Mouse (Mus musculus): Measurements from ENCODE around the gene Haus8.
"Not testable (repeated sequence)": the region's sequence is repeated elsewhere in the genome, so short reads cannot be mapped to it uniquely, and the experiment has no call there.

GRCm38 (mm10) chr8:71286223-71286622 lies 13.5 kb upstream of the Haus8 start:
- TF ChIP-seq CTCF, EP300 (IDR thresholded peaks at IDR 0.05): not testable (repeated sequence)
